Mouse (Mus musculus): ENCODE measurements at regions not wholly inside any gene's neighbourhood (a gene's known extent, or its start where the extent isn't known, plus 50 kb on each side); places are given as distances from the start of the nearest gene placed in this dataset.

GRCm38 (mm10) chr17:68185385-68185784 is 88.2 kb upstream of the L3mbtl4 start:
- TF ChIP-seq CTCF (IDR thresholded peaks at IDR 0.05; ENCODE audit: borderline replicate concordance, insufficient read depth, low read depth, low read length) (no peak), POLR2A (IDR thresholded peaks at IDR 0.05; ENCODE audit: borderline replicate concordance, insufficient read depth, low read length) (no peak)

Data from cerebellum, adult 2 months (tissue).